Mouse (Mus musculus): ENCODE measurements at regions not wholly inside any gene's neighbourhood (a gene's known extent, or its start where the extent isn't known, plus 50 kb on each side); places are given as distances from the start of the nearest gene placed in this dataset.

- no peak for TF ChIP-seq CTCF (IDR thresholded peaks at IDR 0.05)
- ATAC-seq (no peak), DNase-seq (ENCODE audit: low read depth, low spot score) (no peak)
- in situ Hi-C loops (cut with MboI; ENCODE audit: low pct_unique_long_range_greater_than_20kb), result no loop called here
- H3K27me3 ChIP-seq, result no peaks in the 10 kb centered on the region
- ChIA-PET CTCF (no interaction called here), POLR2A (no interaction called here)
These were observed 217.7 kb upstream of the Reg3g start for GRCm38 (mm10) chr6:78686351-78686888.

- POLR2A ChIA-PET, result no interaction called here
- no peak for ATAC-seq
- no peak for TF ChIP-seq CTCF (IDR thresholded peaks at IDR 0.05)
- in situ Hi-C loops (cut with MboI; ENCODE audit: low pct_unique_long_range_greater_than_20kb), result no loop called here
- H3K27me3 ChIP-seq, result peaks cover 2% of the 10 kb centered on the region
- CTCF ChIA-PET, result interaction anchor here (1.3 kb wide), 1 partner anchor 51 kb away, joined by 3 read pairs; no protein-coding TSS in a partner anchor
- DNase-seq (ENCODE audit: low read depth, low spot score), result no peak
These were observed 182.0 kb upstream of the Reg3g start for GRCm38 (mm10) chr6:78650695-78651094.
